Mouse (Mus musculus): ENCODE data around the gene Col27a1.

- no peak for TF ChIP-seq POLR2A (IDR thresholded peaks at IDR 0.05; ENCODE audit: insufficient read depth, low read length)
- no peak for TF ChIP-seq CTCF (IDR thresholded peaks at IDR 0.05; ENCODE audit: low read depth, low read length)
Observed at GRCm38 (mm10) chr4:63228943-63229342, 15.1 kb downstream of the Col27a1 start.

Measured in ES-Bruce4 (cell line).